Mouse (Mus musculus) olfactory bulb, adult 2 months (tissue): Measurements from ENCODE around the gene Sel1l2.

Experiments used
- CTCF ChIP-seq: fragments of 200-500 bp; IDR thresholded peaks from 2 replicates; pipeline ENCODE4 v1.5.1; 2012; ENCODE audit warnings: low read depth, mild to moderate bottlenecking, low read length, moderate library complexity; ENCODE audit not compliant: insufficient read depth
- POLR2A ChIP-seq: fragments of 200-500 bp; IDR thresholded peaks from 2 replicates; pipeline ENCODE4 v1.6.1; 2012; ENCODE audit warnings: mild to moderate bottlenecking, low read depth, low read length, moderate library complexity; ENCODE audit not compliant: insufficient read depth

DNA sequence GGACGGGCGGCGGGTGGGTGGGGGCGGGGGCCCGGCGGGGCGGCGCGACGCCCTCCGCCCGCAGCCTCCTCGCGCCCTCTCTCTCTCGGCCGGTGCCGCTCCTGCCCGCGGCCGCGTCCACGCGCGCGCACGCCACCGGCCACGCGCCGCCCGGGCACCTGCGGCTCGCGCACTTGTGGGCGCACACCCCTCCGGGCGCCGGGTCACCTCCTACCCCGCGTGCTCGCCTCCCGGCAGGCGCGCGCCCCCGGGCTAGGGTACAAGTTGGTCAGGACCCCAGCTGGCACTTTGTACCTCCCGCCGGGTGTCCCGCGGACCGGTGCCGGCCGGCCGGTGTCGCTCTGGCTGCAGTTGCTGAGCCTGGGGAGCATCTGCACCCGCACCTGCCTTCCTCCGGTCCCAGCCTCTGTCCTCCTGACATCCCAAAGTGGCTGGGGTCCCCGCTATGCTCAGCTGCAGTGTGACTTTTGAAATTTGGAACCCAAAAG, 6.3 kb upstream of the Sel1l2 start:
- TF ChIP-seq CTCF (no peak), POLR2A (no peak)
